Mouse (Mus musculus) thymus, adult 2 months (tissue): ENCODE measurements around the gene Ankrd33. TPM values are rescaled to one million over a fixed set of nuclear protein-coding genes. Genes with fewer than 3 reads are reported as not detected.

Experiments used
- DNase-seq: peaks from one replicate; pipeline ENCODE4 v3.0.0; 2021
- H3K27ac ChIP-seq: fragments of 200-500 bp; 2 replicates; pipeline ENCODE4 v1.5.1; 2012; ENCODE audit warnings: low read length, control low read depth; ENCODE audit not compliant: control insufficient read depth, insufficient read depth
- H3K27me3 ChIP-seq: fragments of 200-500 bp; 2 replicates; pipeline ENCODE4 v1.6.1; 2012; ENCODE audit warnings: mild to moderate bottlenecking, low read length, moderate library complexity, mixed read lengths; ENCODE audit not compliant: control insufficient read depth, insufficient read depth
- H3K36me3 ChIP-seq: fragments of 200-500 bp; 2 replicates; pipeline ENCODE4 v1.6.1; 2012; ENCODE audit warnings: mild to moderate bottlenecking, low read length, moderate library complexity; ENCODE audit not compliant: control insufficient read depth, insufficient read depth
- H3K4me1 ChIP-seq: fragments of 200-500 bp; replicated peaks from 2 replicates; pipeline ENCODE4 v1.6.1; 2012; ENCODE audit warnings: low read length; ENCODE audit not compliant: control insufficient read depth, insufficient read depth
- H3K4me3 ChIP-seq: fragments of 200-500 bp; 2 replicates; pipeline ENCODE4 v1.5.1; 2012; ENCODE audit warnings: mild to moderate bottlenecking, low read length, control low read depth, moderate library complexity; ENCODE audit not compliant: control insufficient read depth, insufficient read depth
- CTCF ChIP-seq: fragments of 200-500 bp; IDR thresholded peaks from 2 replicates; pipeline ENCODE4 v1.5.1; 2012; ENCODE audit warnings: mild to moderate bottlenecking, control low read depth, low read length, moderate library complexity, borderline replicate concordance; ENCODE audit not compliant: control insufficient read depth, poor library complexity, insufficient read depth; ENCODE audit errors: extremely low read depth
- POLR2A ChIP-seq: fragments of 200-500 bp; IDR thresholded peaks from 2 replicates; pipeline ENCODE4 v1.6.1; 2012; ENCODE audit warnings: mild to moderate bottlenecking, low read length, control low read depth, moderate library complexity; ENCODE audit not compliant: control insufficient read depth, poor library complexity, insufficient read depth; ENCODE audit errors: extremely low read depth
- WGBS: fragments of 180-500 bp; shearing (Covaris S2); methylation state at CpG from one replicate; pipeline ENCODE4 v1.1.7; 2018; 5-methylcytosine and 5-hydroxymethylcytosine counted together
- polyA plus RNA-seq: library from polyadenylated mRNA; depleted of rRNA; stranded (reverse); fragments of >200 nt; gene quantifications from 2 replicates; pipeline ENCODE4 v1.2.3, GENCODE M21; 2012; rRNA removed

Gene Ankrd33
- polyA plus RNA-seq, result not detected in 2 replicates

- Histone ChIP-seq H3K36me3 (no peaks in the 10 kb centered on the region), H3K27ac (no peak within 1 kb of the TSS), H3K4me3 (no peak within 1 kb of the TSS), H3K27me3 (no peaks in the 10 kb centered on the region), H3K4me1 (peaks cover 4% of the 10 kb centered on the region; the same call in 1 of the 2 replicates)
- WGBS, result 86% methylated on average over 5 of the region's 5 CpGs
- TF ChIP-seq POLR2A (no peak), CTCF (no peak)
- DNase-seq, result no peak
Observed at GRCm38 (mm10) chr15:101115511-101116110, at the start of gene Ankrd33. Gene Ankrd33, plus strand, starts transcription at chr15:101115755.

- Histone ChIP-seq H3K36me3 (no peaks in the 10 kb centered on the region), H3K27ac (no peak overlapping the region), H3K4me1 (no peaks in the 10 kb centered on the region), H3K27me3 (no peaks in the 10 kb centered on the region), H3K4me3 (no peak overlapping the region)
- 85% methylated on average over 6 of the region's 6 CpGs for WGBS
- no peak for DNase-seq
- TF ChIP-seq POLR2A, result no peak
- no peak for TF ChIP-seq CTCF
Observed at GRCm38 (mm10) chr15:101066364-101066847, 49.1 kb upstream of the Ankrd33 start.

DNA sequence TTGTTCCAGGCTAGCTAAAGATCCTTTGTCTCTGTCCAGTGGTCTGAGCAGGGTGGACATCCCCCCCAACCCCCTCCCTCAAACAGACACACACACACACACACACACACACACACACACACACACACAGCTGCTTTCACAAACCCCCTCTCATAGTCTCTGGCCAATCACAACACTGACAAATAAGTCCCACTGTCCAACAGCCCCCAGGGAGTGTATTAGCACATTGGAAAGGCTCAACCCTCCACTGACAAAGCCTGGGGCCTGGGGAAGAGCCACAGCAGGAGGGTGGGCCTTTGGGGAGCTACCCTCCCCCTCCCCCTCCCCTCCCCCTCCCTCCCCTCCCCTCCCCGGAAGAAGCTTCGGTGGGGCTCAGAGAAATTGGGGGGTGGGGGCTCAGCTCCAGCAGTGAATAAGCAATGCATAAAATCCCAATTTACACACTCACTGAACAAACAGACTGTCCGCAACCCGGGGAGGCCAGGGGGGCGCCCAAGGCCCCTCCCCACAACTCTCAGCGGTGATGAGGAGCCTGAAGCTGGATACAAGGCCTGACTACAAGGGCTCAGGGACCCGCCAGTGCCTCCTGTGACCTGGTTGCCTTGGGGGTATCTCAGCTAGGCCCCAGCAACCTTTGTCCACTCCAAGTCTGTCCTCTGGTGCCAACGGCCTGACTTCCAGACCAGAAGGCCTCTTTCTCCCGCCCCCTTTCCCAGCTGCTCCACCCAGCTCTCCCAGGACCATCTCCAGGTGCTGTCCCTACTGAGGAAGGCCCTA is 48.4 kb upstream of the Ankrd33 start:
- no peak for TF ChIP-seq CTCF
- no peak for TF ChIP-seq POLR2A
- H3K36me3 ChIP-seq, result no peaks in the 10 kb centered on the region
- H3K27ac ChIP-seq, result no peak overlapping the region
- DNase-seq, result no peak
- 77% methylated on average over 8 of the region's 9 CpGs for WGBS
- no peaks in the 10 kb centered on the region for H3K27me3 ChIP-seq
- no peaks in the 10 kb centered on the region for H3K4me1 ChIP-seq
- no peak overlapping the region for H3K4me3 ChIP-seq

- H3K36me3 ChIP-seq, result no peaks in the 10 kb centered on the region
- TF ChIP-seq POLR2A, result no peak
- TF ChIP-seq CTCF, result no peak
- H3K4me1 ChIP-seq, result no peaks in the 10 kb centered on the region
Observed at GRCm38 (mm10) chr15:101068029-101068428, 47.5 kb upstream of the Ankrd33 start.

GRCm38 (mm10) chr15:101068671-101069070 is 46.9 kb upstream of the Ankrd33 start:
- no peak for DNase-seq
- Histone ChIP-seq H3K36me3 (no peaks in the 10 kb centered on the region), H3K4me3 (no peak overlapping the region), H3K4me1 (no peaks in the 10 kb centered on the region), H3K27me3 (no peaks in the 10 kb centered on the region), H3K27ac (no peak overlapping the region)
- TF ChIP-seq POLR2A, result no peak
- TF ChIP-seq CTCF, result no peak
- WGBS, result 83% methylated on average over 4 of the region's 4 CpGs

More at GRCm38 (mm10) chr15:101068029-101068428, 47.5 kb upstream of the Ankrd33 start:
- 87% methylated on average over 3 of the region's 3 CpGs for WGBS
- H3K27ac ChIP-seq, result no peak overlapping the region
- no peak overlapping the region for H3K4me3 ChIP-seq
- H3K27me3 ChIP-seq, result no peaks in the 10 kb centered on the region
- DNase-seq, result no peak

GRCm38 (mm10) chr15:101069641-101070190 is 45.8 kb upstream of the Ankrd33 start:
- H3K4me3 ChIP-seq, result no peak overlapping the region
- DNase-seq, result no peak
- no peaks in the 10 kb centered on the region for H3K27me3 ChIP-seq
- TF ChIP-seq POLR2A, result no peak
- TF ChIP-seq CTCF, result no peak
- WGBS, result 74% methylated on average over 9 of the region's 9 CpGs
- H3K27ac ChIP-seq, result no peak overlapping the region
- H3K4me1 ChIP-seq, result no peaks in the 10 kb centered on the region
- H3K36me3 ChIP-seq, result no peaks in the 10 kb centered on the region
